Mouse (Mus musculus) layer of hippocampus, adult 8-10 months (tissue): Measurements from ENCODE around the gene Dis3l2. TPM values are rescaled to one million over a fixed set of nuclear protein-coding genes. Genes with fewer than 3 reads are reported as not detected.
A peak's percentile ranks its signal among the peaks of the same experiment; 100 is the strongest.

Source experiments
- DNase-seq, 2 experiments: peaks; one replicate each; pipeline ENCODE4 v3.0.0; 2022; ENCODE audit warnings: low spot score in 2 of 2
- total RNA-seq, 4 experiments: library from RNA; stranded (reverse); gene quantifications; 2 replicates each; pipeline ENCODE4 v1.2.4; 2022

The Dis3l2 gene
- total RNA-seq, 4 experiments from 2014 or later: 25.6 to 31.1 (median 27.2) TPM

- no peak for DNase-seq
These were observed 304.6 kb downstream of the Dis3l2 start for GRCm38 (mm10) chr1:87008211-87008610.

GRCm38 (mm10) chr1:87009156-87009555 is 305.5 kb downstream of the Dis3l2 start:
- DNase-seq: no peak

- DNase-seq: no peak
These were observed 307.2 kb downstream of the Dis3l2 start for GRCm38 (mm10) chr1:87010629-87011330.

- DNase-seq: no peak
These were observed 308.1 kb downstream of the Dis3l2 start for GRCm38 (mm10) chr1:87011718-87012117.

GRCm38 (mm10) chr1:87012606-87013005 is 309.0 kb downstream of the Dis3l2 start:
- no peak for DNase-seq

- no peak for DNase-seq
These were observed 317.1 kb downstream of the Dis3l2 start for GRCm38 (mm10) chr1:87020714-87021113.

- DNase-seq: no peak
These were observed 318.0 kb downstream of the Dis3l2 start for GRCm38 (mm10) chr1:87021584-87021983.

- no peak for DNase-seq
These were observed 319.9 kb downstream of the Dis3l2 start for GRCm38 (mm10) chr1:87023291-87024170.

- no peak for DNase-seq
These were observed 321.4 kb downstream of the Dis3l2 start for GRCm38 (mm10) chr1:87025021-87025420.

- DNase-seq: no peak
These were observed 325.2 kb downstream of the Dis3l2 start for GRCm38 (mm10) chr1:87028786-87029185.

GRCm38 (mm10) chr1:87030652-87031051 is 327.0 kb downstream of the Dis3l2 start:
- DNase-seq: no peak

GRCm38 (mm10) chr1:87032466-87032865 is 328.9 kb downstream of the Dis3l2 start:
- DNase-seq: no peak

- DNase-seq: no peak
These were observed 332.0 kb downstream of the Dis3l2 start for GRCm38 (mm10) chr1:87035532-87036161.

GRCm38 (mm10) chr1:87036334-87036733 is 332.7 kb downstream of the Dis3l2 start:
- DNase-seq: no peak

- DNase-seq: no peak
These were observed 335.0 kb downstream of the Dis3l2 start for GRCm38 (mm10) chr1:87038477-87039070.

- peak in 1 of 2 experiments; percentile 72 for DNase-seq
These were observed 337.5 kb downstream of the Dis3l2 start for GRCm38 (mm10) chr1:87041119-87041518.

- DNase-seq: peak; percentile 63 to 82
These were observed 338.3 kb downstream of the Dis3l2 start for GRCm38 (mm10) chr1:87041814-87042438.

- DNase-seq: no peak
These were observed 346.5 kb downstream of the Dis3l2 start for GRCm38 (mm10) chr1:87050072-87050471.

GRCm38 (mm10) chr1:87050700-87051099 is 347.1 kb downstream of the Dis3l2 start:
- DNase-seq: no peak

- no peak for DNase-seq
These were observed 347.8 kb downstream of the Dis3l2 start for GRCm38 (mm10) chr1:87051369-87051768.

- no peak for DNase-seq
These were observed 353.5 kb downstream of the Dis3l2 start for GRCm38 (mm10) chr1:87057075-87057474.
